Mouse (Mus musculus): ENCODE measurements around the gene Btbd9. TPM values are rescaled to one million over a fixed set of nuclear protein-coding genes. Genes with fewer than 3 reads are reported as not detected.

Gene Btbd9
- polyA plus RNA-seq, 1 experiment from 2014 or later = 98.0 TPM

GRCm38 (mm10) chr17:30388391-30388790 is 187.9 kb downstream of the Btbd9 start:
- Histone ChIP-seq H3K36me3 (no peaks in the 10 kb centered on the region), H3K27ac (replicated peaks) (no peak overlapping the region), H3K9me3 (no peaks in the 10 kb centered on the region), H3K4me3 (no peak overlapping the region), H3K9ac (replicated peaks) (no peak overlapping the region), H3K4me1 (peaks cover 3% of the 10 kb centered on the region), H3K4me2 (replicated peaks) (no peak overlapping the region), H3K27me3 (0 out of 2 replicates have a peak, but pooled peaks cover under 1% of the 10 kb centered on the region)
- WGBS = 89% methylated on average over 3 of the region's 3 CpGs
- ATAC-seq (ENCODE audit: low FRiP score, low read depth) = no peak

DNA sequence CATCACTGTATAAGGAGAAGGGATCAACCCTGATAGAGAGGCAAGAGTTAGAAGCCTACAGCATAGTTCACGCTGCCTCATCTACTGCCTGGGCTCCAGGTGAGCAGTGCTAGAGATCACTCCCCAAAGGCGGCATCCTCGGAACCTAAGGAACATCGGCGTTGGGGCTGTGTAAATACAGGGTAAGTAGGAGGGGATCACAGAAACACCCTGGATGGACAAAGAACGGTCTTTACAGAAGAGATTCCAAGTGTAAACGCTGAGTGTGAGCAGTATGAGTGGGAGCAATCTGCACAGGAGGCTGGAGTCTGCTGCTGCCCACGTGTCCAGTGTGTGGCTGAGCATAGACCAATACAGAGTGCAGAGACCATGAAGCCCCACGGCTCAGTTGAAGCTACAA is 190.0 kb downstream of the Btbd9 start:
- Histone ChIP-seq H3K9ac (replicated peaks) (no peak overlapping the region), H3K27ac (replicated peaks) (no peak overlapping the region), H3K4me3 (no peak overlapping the region), H3K27me3 (peaks cover 19% of the 10 kb centered on the region), H3K4me2 (replicated peaks) (no peak overlapping the region), H3K36me3 (no peaks in the 10 kb centered on the region), H3K9me3 (no peaks in the 10 kb centered on the region), H3K4me1 (peaks cover 3% of the 10 kb centered on the region)
- no peak for ATAC-seq (ENCODE audit: low FRiP score, low read depth)
- 86% methylated on average over 9 of the region's 9 CpGs for WGBS

DNA sequence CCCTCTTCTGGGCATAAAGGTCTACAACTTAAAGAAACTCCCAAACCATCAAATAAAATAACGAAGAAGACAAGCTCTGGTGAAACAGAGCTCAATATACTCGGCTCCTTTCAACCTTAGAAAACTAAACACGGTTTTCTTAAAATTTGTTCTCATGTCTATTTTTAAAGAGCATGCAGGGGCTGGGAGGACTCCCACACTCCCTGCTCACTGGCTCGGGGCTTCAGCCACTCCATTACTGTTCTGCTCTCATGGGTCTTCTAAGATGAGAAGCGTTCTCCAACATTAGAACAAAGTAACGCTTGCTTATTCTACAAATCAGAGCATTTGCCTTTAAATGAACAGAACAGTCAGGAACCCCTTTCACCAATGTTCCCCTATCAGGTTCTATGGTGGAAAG is 192.6 kb downstream of the Btbd9 start:
- ATAC-seq (ENCODE audit: low FRiP score, low read depth) = no peak
- H3K4me1 ChIP-seq = peaks cover 15% of the 10 kb centered on the region
- no peaks in the 10 kb centered on the region for H3K9me3 ChIP-seq
- H3K4me2 ChIP-seq (replicated peaks) = no peak overlapping the region
- H3K36me3 ChIP-seq = no peaks in the 10 kb centered on the region
- no peak overlapping the region for H3K27ac ChIP-seq (replicated peaks)
- peaks cover 26% of the 10 kb centered on the region for H3K27me3 ChIP-seq
- H3K4me3 ChIP-seq = no peak overlapping the region
- H3K9ac ChIP-seq (replicated peaks) = no peak overlapping the region
- 94% methylated on average over 6 of the region's 6 CpGs for WGBS

- Histone ChIP-seq H3K4me1 (peaks cover 29% of the 10 kb centered on the region), H3K4me2 (replicated peaks) (no peak overlapping the region; the same call in 1 of the 2 replicates), H3K36me3 (no peaks in the 10 kb centered on the region), H3K9me3 (no peaks in the 10 kb centered on the region), H3K27me3 (peaks cover 36% of the 10 kb centered on the region), H3K27ac (replicated peaks) (peak overlapping the region; percentile 76), H3K4me3 (no peak overlapping the region), H3K9ac (replicated peaks) (no peak overlapping the region)
- 4% methylated on average over 5 of the region's 5 CpGs for WGBS
- peak; percentile 71; the same call in 1 of the 2 replicates for ATAC-seq (ENCODE audit: low FRiP score, low read depth)
These were observed 197.9 kb downstream of the Btbd9 start for GRCm38 (mm10) chr17:30378221-30379010.

- no peak overlapping the region for H3K9ac ChIP-seq (replicated peaks)
- H3K27me3 ChIP-seq = peaks cover 29% of the 10 kb centered on the region
- no peak overlapping the region for H3K4me3 ChIP-seq
- no peaks in the 10 kb centered on the region for H3K9me3 ChIP-seq
- H3K36me3 ChIP-seq = no peaks in the 10 kb centered on the region
- ATAC-seq (ENCODE audit: low FRiP score, low read depth) = peak; percentile 65; the same call in 1 of the 2 replicates
- peak overlapping the region; percentile 76; the same call in 1 of the 2 replicates for H3K27ac ChIP-seq (replicated peaks)
- 12% methylated on average over 1 of the region's 1 CpGs for WGBS
- peaks cover 29% of the 10 kb centered on the region for H3K4me1 ChIP-seq
- H3K4me2 ChIP-seq (replicated peaks) = no peak overlapping the region
These were observed 198.5 kb downstream of the Btbd9 start for GRCm38 (mm10) chr17:30377754-30378153.

DNA sequence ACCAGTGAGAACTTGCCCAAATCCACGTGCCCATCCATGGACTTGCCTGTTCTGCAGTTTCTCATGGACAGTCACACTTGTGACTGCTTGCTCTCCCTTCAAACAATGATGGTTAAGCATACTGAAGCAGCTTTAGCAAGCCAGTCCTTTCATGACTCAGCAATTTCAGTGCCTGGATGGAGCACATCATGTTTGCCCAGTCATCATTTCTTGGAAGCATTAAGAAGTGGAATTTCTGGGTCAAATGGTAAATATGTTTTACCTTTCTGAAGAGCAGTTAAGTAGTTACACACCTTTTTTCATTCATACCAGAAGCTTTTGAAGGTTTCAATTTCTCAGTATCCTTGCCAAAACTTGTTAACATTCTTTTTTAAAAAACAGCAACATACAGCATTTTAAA is 201.2 kb downstream of the Btbd9 start:
- H3K36me3 ChIP-seq = no peaks in the 10 kb centered on the region
- no peak overlapping the region for H3K4me2 ChIP-seq (replicated peaks)
- H3K27me3 ChIP-seq = peaks cover 10% of the 10 kb centered on the region; the same call in 1 of the 2 replicates
- H3K4me1 ChIP-seq = peaks cover 26% of the 10 kb centered on the region
- no peak overlapping the region for H3K9ac ChIP-seq (replicated peaks)
- no peak overlapping the region for H3K4me3 ChIP-seq
- ATAC-seq (ENCODE audit: low FRiP score, low read depth) = no peak
- no peaks in the 10 kb centered on the region for H3K9me3 ChIP-seq
- WGBS = 84% methylated on average over 1 of the region's 1 CpGs
- H3K27ac ChIP-seq (replicated peaks) = no peak overlapping the region

DNA sequence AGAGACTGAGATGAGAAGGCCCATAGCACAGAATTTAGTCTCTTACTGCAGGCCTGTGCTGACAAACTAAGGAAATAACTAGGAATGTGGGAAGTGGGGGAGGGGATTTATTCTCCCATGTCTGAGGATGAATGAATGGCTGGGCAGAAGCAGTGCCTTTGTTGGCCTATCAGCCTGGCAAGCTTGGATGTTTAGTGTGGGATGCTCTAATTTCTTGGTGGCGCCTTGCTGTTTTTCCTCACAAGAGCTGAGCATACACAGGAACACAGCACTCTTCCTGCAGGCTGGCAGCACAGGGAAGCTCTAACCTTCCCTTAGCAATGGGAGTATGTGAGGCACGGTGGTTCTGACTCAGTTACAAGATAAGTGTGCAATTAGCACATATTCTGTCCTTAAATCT is 207.7 kb downstream of the Btbd9 start:
- Histone ChIP-seq H3K27me3 (no peaks in the 10 kb centered on the region), H3K4me2 (replicated peaks) (no peak overlapping the region), H3K9ac (replicated peaks) (no peak overlapping the region), H3K27ac (replicated peaks) (peak overlapping the region; percentile 56), H3K36me3 (no peaks in the 10 kb centered on the region), H3K9me3 (no peaks in the 10 kb centered on the region), H3K4me1 (peaks cover 33% of the 10 kb centered on the region), H3K4me3 (no peak overlapping the region)
- no peak for ATAC-seq (ENCODE audit: low FRiP score, low read depth)
- WGBS = 37% methylated on average over 2 of the region's 2 CpGs

DNA sequence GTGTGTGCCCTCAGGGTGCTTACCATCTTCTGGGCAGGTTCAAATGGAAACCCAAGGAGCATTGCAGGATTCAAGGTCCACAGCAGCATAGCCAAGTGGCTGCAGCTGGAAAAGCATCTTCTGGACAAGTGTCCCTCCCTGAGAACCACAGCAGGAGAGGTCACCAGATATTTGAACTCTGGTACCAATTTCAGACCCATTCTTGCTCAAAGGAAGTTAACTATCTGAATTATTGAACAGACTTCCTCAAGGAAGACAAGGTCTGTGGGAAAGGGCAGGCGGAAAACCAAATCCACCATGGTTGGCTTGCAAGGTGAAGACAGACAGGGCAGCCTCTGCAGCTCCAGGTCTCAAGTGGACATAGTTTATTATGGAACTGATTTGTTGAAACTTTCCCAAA is 211.6 kb downstream of the Btbd9 start:
- H3K4me3 ChIP-seq = no peak overlapping the region
- no peaks in the 10 kb centered on the region for H3K9me3 ChIP-seq
- ATAC-seq (ENCODE audit: low FRiP score, low read depth) = no peak
- H3K27ac ChIP-seq (replicated peaks) = peak overlapping the region; percentile 26; the same call in 1 of the 2 replicates
- H3K36me3 ChIP-seq = no peaks in the 10 kb centered on the region
- 90% methylated on average over 1 of the region's 1 CpGs for WGBS
- no peaks in the 10 kb centered on the region for H3K27me3 ChIP-seq
- H3K9ac ChIP-seq (replicated peaks) = no peak overlapping the region
- H3K4me1 ChIP-seq = peaks cover 33% of the 10 kb centered on the region
- H3K4me2 ChIP-seq (replicated peaks) = no peak overlapping the region

- Histone ChIP-seq H3K4me3 (no peak overlapping the region), H3K4me1 (peaks cover 21% of the 10 kb centered on the region), H3K36me3 (no peaks in the 10 kb centered on the region), H3K9me3 (no peaks in the 10 kb centered on the region), H3K9ac (replicated peaks) (no peak overlapping the region), H3K27me3 (no peaks in the 10 kb centered on the region), H3K27ac (replicated peaks) (no peak overlapping the region), H3K4me2 (replicated peaks) (no peak overlapping the region)
- 78% methylated on average over 5 of the region's 5 CpGs for WGBS
- no peak for ATAC-seq (ENCODE audit: low FRiP score, low read depth)
These were observed 212.9 kb downstream of the Btbd9 start for GRCm38 (mm10) chr17:30363365-30363764.

DNA sequence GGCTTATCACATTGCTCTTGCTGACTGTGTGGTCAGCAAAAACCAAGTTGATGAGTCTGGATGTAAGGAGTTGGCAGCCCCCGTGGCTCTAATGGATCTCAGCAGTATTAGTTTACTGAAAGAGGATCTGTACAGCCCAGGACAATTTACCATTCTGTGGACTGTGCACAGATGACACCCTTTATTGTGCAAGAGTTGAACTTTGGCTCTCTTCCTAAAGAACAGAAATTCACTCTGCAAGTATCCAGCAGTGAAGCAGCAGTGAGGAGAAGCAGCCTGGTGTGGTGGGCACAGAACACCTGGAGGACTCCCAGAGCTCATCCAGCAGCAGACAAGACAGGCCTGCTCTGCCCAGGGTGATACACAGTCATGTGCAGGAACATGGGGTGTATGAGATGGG is 215.6 kb downstream of the Btbd9 start:
- H3K4me3 ChIP-seq = no peak overlapping the region
- no peak overlapping the region for H3K4me2 ChIP-seq (replicated peaks)
- H3K9ac ChIP-seq (replicated peaks) = no peak overlapping the region
- H3K9me3 ChIP-seq = no peaks in the 10 kb centered on the region
- H3K36me3 ChIP-seq = no peaks in the 10 kb centered on the region
- 50% methylated on average over 1 of the region's 1 CpGs for WGBS
- no peak overlapping the region for H3K27ac ChIP-seq (replicated peaks)
- peaks cover 12% of the 10 kb centered on the region; the same call in 1 of the 2 replicates for H3K4me1 ChIP-seq
- no peaks in the 10 kb centered on the region for H3K27me3 ChIP-seq
- no peak for ATAC-seq (ENCODE audit: low FRiP score, low read depth)

- Histone ChIP-seq H3K4me2 (replicated peaks) (no peak overlapping the region), H3K4me1 (peaks cover 5% of the 10 kb centered on the region; the same call in 1 of the 2 replicates), H3K9ac (replicated peaks) (no peak overlapping the region), H3K36me3 (no peaks in the 10 kb centered on the region), H3K27ac (replicated peaks) (no peak overlapping the region), H3K27me3 (no peaks in the 10 kb centered on the region), H3K4me3 (no peak overlapping the region), H3K9me3 (no peaks in the 10 kb centered on the region)
- WGBS = 83% methylated on average over 5 of the region's 5 CpGs
- no peak for ATAC-seq (ENCODE audit: low FRiP score, low read depth)
These were observed 216.9 kb downstream of the Btbd9 start for GRCm38 (mm10) chr17:30359392-30359791.

DNA sequence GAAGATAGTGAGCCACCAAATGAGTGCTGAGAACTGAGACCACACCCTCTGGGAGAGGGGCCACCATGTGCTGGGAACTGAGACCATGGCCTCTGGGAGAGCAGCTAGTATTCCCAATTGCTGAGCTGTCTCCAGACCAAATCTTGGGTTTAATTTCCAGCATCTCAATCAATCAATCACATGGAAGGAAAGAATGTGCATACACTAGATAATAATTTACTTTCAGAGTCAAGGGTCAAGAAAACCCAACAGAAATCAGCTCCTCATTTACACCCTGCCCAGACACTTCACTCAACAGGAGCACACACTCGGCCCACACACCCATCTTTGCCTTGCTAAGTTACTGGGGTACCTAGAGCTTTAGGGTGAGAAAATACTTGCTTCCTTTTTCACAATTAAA is 220.9 kb downstream of the Btbd9 start:
- no peaks in the 10 kb centered on the region for H3K9me3 ChIP-seq
- WGBS = 86% methylated on average over 1 of the region's 1 CpGs
- ATAC-seq (ENCODE audit: low FRiP score, low read depth) = no peak

More for the DNA sequence above, 220.9 kb downstream of the Btbd9 start:
- no peak overlapping the region for H3K9ac ChIP-seq (replicated peaks)
- H3K27me3 ChIP-seq = no peaks in the 10 kb centered on the region
- H3K36me3 ChIP-seq = no peaks in the 10 kb centered on the region
- no peak overlapping the region for H3K4me3 ChIP-seq
- H3K4me2 ChIP-seq (replicated peaks) = no peak overlapping the region
- H3K27ac ChIP-seq (replicated peaks) = no peak overlapping the region
- H3K4me1 ChIP-seq = 0 out of 2 replicates have a peak, but pooled peaks cover under 1% of the 10 kb centered on the region

All from midbrain, embryonic 12.5 days (tissue).